Mouse (Mus musculus) kidney, embryonic 16.5 days (tissue): ENCODE measurements around the gene 2010300C02Rik. TPM values are rescaled to one million over a fixed set of nuclear protein-coding genes. Genes with fewer than 3 reads are reported as not detected.

Experiments used
- ATAC-seq: fragments of 200-750 bp; cut with Nextera tagmentation; 2 replicates; pipeline ENCODE4 v1.8.0; 2017; ENCODE audit warnings: moderate TSS enrichment; ENCODE audit not compliant: low FRiP score, low TSS enrichment
- H3K27ac ChIP-seq: fragments of 300-500 bp; sonication (generic); 2 replicates; pipeline ENCODE4 v1.5.1; 2014; ENCODE audit warnings: low read length
- H3K27me3 ChIP-seq: fragments of 300-500 bp; sonication (generic); 2 replicates; pipeline ENCODE4 v1.6.1; 2014; ENCODE audit warnings: low read length, control low read depth, mixed read lengths; ENCODE audit not compliant: insufficient read depth
- H3K36me3 ChIP-seq: fragments of 300-500 bp; sonication (generic); 2 replicates; pipeline ENCODE4 v1.6.1; 2014; ENCODE audit warnings: low read length, control low read depth, mixed read lengths; ENCODE audit not compliant: insufficient read depth
- H3K4me1 ChIP-seq: fragments of 300-500 bp; sonication (generic); 2 replicates; pipeline ENCODE4 v1.6.1; 2014; ENCODE audit warnings: low read length, control low read depth, mixed read lengths; ENCODE audit not compliant: insufficient read depth
- H3K4me2 ChIP-seq: fragments of 300-500 bp; sonication (generic); replicated peaks from 2 replicates; pipeline ENCODE4 v1.6.1; 2014; ENCODE audit warnings: low read depth, low read length
- H3K4me3 ChIP-seq: fragments of 300-500 bp; sonication (generic); 2 replicates; pipeline ENCODE4 v1.5.1; 2014; ENCODE audit warnings: mild to moderate bottlenecking, low read length
- H3K9ac ChIP-seq: fragments of 300-500 bp; sonication (generic); replicated peaks from 2 replicates; pipeline ENCODE4 v1.6.1; 2014; ENCODE audit warnings: low read length
- H3K9me3 ChIP-seq: fragments of 300-500 bp; sonication (generic); 2 replicates; pipeline ENCODE4 v1.6.1; 2016; ENCODE audit warnings: low read length, control low read depth
- WGBS: fragments of 180-500 bp; shearing (Covaris S2); extraction: QIAGEN DNeasy Blood & Tissue Kit; methylation state at CpG from one replicate; pipeline ENCODE4 v1.1.7; 2014; 5-methylcytosine and 5-hydroxymethylcytosine counted together
- polyA plus RNA-seq: library from polyadenylated mRNA; unstranded; fragments of >200 nt; fragmentation: Nextera tagmentation; extraction: Ambion mirVana; gene quantifications from 2 replicates; pipeline ENCODE4 v1.2.1, GENCODE M21; 2015

2010300C02Rik gene
- polyA plus RNA-seq, 1 experiment from 2014 or later, result 2.4 TPM

GRCm38 (mm10) chr1:37734841-37735240 is 15.0 kb upstream of the 2010300C02Rik start:
- no peak for ATAC-seq
- Histone ChIP-seq H3K9me3 (no peaks in the 10 kb centered on the region), H3K36me3 (no peaks in the 10 kb centered on the region), H3K27ac (no peak overlapping the region), H3K27me3 (no peaks in the 10 kb centered on the region), H3K4me1 (no peaks in the 10 kb centered on the region), H3K9ac (no peak overlapping the region), H3K4me2 (no peak overlapping the region), H3K4me3 (no peak overlapping the region)
- WGBS, result 57% methylated on average over 7 of the region's 7 CpGs

- 92% methylated on average over 8 of the region's 8 CpGs for WGBS
- no peaks in the 10 kb centered on the region for H3K36me3 ChIP-seq
Observed at GRCm38 (mm10) chr1:37729353-37729752, 9.5 kb upstream of the 2010300C02Rik start.

GRCm38 (mm10) chr1:37728053-37728452 is 8.2 kb upstream of the 2010300C02Rik start:
- Histone ChIP-seq H3K27ac (no peak overlapping the region), H3K4me3 (no peak overlapping the region), H3K4me1 (no peaks in the 10 kb centered on the region), H3K9ac (no peak overlapping the region), H3K27me3 (no peaks in the 10 kb centered on the region), H3K36me3 (no peaks in the 10 kb centered on the region), H3K4me2 (no peak overlapping the region), H3K9me3 (no peaks in the 10 kb centered on the region)
- 61% methylated on average over 10 of the region's 10 CpGs for WGBS
- ATAC-seq, result no peak

More at GRCm38 (mm10) chr1:37729353-37729752, 9.5 kb upstream of the 2010300C02Rik start:
- no peak overlapping the region for H3K4me2 ChIP-seq
- H3K9ac ChIP-seq, result no peak overlapping the region
- no peak for ATAC-seq
- H3K4me1 ChIP-seq, result no peaks in the 10 kb centered on the region
- no peak overlapping the region for H3K27ac ChIP-seq
- H3K27me3 ChIP-seq, result no peaks in the 10 kb centered on the region
- no peaks in the 10 kb centered on the region for H3K9me3 ChIP-seq
- no peak overlapping the region for H3K4me3 ChIP-seq

- Histone ChIP-seq H3K4me2 (no peak overlapping the region), H3K4me3 (no peak overlapping the region), H3K9me3 (no peaks in the 10 kb centered on the region), H3K27me3 (no peaks in the 10 kb centered on the region), H3K4me1 (no peaks in the 10 kb centered on the region), H3K36me3 (no peaks in the 10 kb centered on the region), H3K9ac (no peak overlapping the region), H3K27ac (no peak overlapping the region)
- WGBS, result 84% methylated on average over 8 of the region's 8 CpGs
- no peak for ATAC-seq
Observed at GRCm38 (mm10) chr1:37727186-37727585, 7.3 kb upstream of the 2010300C02Rik start.

GRCm38 (mm10) chr1:37726426-37726825 is 6.5 kb upstream of the 2010300C02Rik start:
- WGBS, result 81% methylated on average over 8 of the region's 8 CpGs
- Histone ChIP-seq H3K9me3 (no peaks in the 10 kb centered on the region), H3K4me1 (no peaks in the 10 kb centered on the region), H3K4me3 (no peak overlapping the region), H3K9ac (no peak overlapping the region), H3K36me3 (no peaks in the 10 kb centered on the region), H3K27ac (no peak overlapping the region), H3K4me2 (no peak overlapping the region), H3K27me3 (peaks cover 3% of the 10 kb centered on the region; the same call in 1 of the 2 replicates)
- no peak for ATAC-seq

- no peak overlapping the region for H3K4me2 ChIP-seq
- ATAC-seq, result no peak
- WGBS, result 71% methylated on average over 12 of the region's 12 CpGs
Observed at GRCm38 (mm10) chr1:37725880-37726279, 6.0 kb upstream of the 2010300C02Rik start.

GRCm38 (mm10) chr1:37721092-37721491 is 1.2 kb upstream of the 2010300C02Rik start:
- Histone ChIP-seq H3K27me3 (peaks cover 18% of the 10 kb centered on the region; the same call in 1 of the 2 replicates), H3K27ac (no peak overlapping the region), H3K9me3 (no peaks in the 10 kb centered on the region), H3K4me1 (peaks cover 10% of the 10 kb centered on the region; the same call in 1 of the 2 replicates), H3K36me3 (no peaks in the 10 kb centered on the region), H3K4me2 (no peak overlapping the region), H3K4me3 (no peak overlapping the region), H3K9ac (no peak overlapping the region)
- 75% methylated on average over 5 of the region's 5 CpGs for WGBS
- no peak for ATAC-seq

More at GRCm38 (mm10) chr1:37725880-37726279, 6.0 kb upstream of the 2010300C02Rik start:
- H3K36me3 ChIP-seq, result no peaks in the 10 kb centered on the region
- H3K9ac ChIP-seq, result no peak overlapping the region
- no peak overlapping the region for H3K4me3 ChIP-seq
- H3K4me1 ChIP-seq, result no peaks in the 10 kb centered on the region
- H3K27me3 ChIP-seq, result peaks cover 5% of the 10 kb centered on the region; the same call in 1 of the 2 replicates
- no peaks in the 10 kb centered on the region for H3K9me3 ChIP-seq
- no peak overlapping the region for H3K27ac ChIP-seq

- H3K27ac ChIP-seq, result 0 out of 2 replicates have a peak overlapping the region, but pooled peaks have one; percentile 34
- peaks cover 10% of the 10 kb centered on the region; the same call in 1 of the 2 replicates for H3K4me1 ChIP-seq
- no peaks in the 10 kb centered on the region for H3K36me3 ChIP-seq
- H3K4me2 ChIP-seq, result peak overlapping the region; percentile 94
- 2% methylated on average over 48 of the region's 49 CpGs for WGBS
- H3K4me3 ChIP-seq, result peak overlapping the region; percentile 62
- peak overlapping the region; percentile 68 for H3K9ac ChIP-seq
- peaks cover 18% of the 10 kb centered on the region; the same call in 1 of the 2 replicates for H3K27me3 ChIP-seq
- no peaks in the 10 kb centered on the region for H3K9me3 ChIP-seq
- peak; percentile 72 for ATAC-seq
Observed at GRCm38 (mm10) chr1:37719030-37719723, 708 bp downstream of the 2010300C02Rik start.

GRCm38 (mm10) chr1:37718516-37718915 is 1.4 kb downstream of the 2010300C02Rik start:
- H3K4me1 ChIP-seq, result peaks cover 10% of the 10 kb centered on the region; the same call in 1 of the 2 replicates
- no peaks in the 10 kb centered on the region for H3K36me3 ChIP-seq
- H3K27me3 ChIP-seq, result peaks cover 18% of the 10 kb centered on the region; the same call in 1 of the 2 replicates
- no peak for ATAC-seq
- H3K9me3 ChIP-seq, result no peaks in the 10 kb centered on the region
- H3K27ac ChIP-seq, result no peak overlapping the region
- 48% methylated on average over 7 of the region's 7 CpGs for WGBS
- H3K9ac ChIP-seq, result no peak overlapping the region
- no peak overlapping the region for H3K4me3 ChIP-seq
- H3K4me2 ChIP-seq, result peak overlapping the region; percentile 94; the same call in 1 of the 2 replicates
